Mouse (Mus musculus) CH12.LX (cell line): ENCODE measurements around the gene Rasa4. TPM values are rescaled to one million over a fixed set of nuclear protein-coding genes. Genes with fewer than 3 reads are reported as not detected.
A peak's percentile ranks its signal among the peaks of the same experiment; 100 is the strongest.
"Not testable (repeated sequence)": the region's sequence is repeated elsewhere in the genome, so short reads cannot be mapped to it uniquely, and the experiment has no call there.

Experiments used
- DNase-seq: peaks from one replicate; pipeline ENCODE4 v3.0.0-alpha.2; 2013; ENCODE audit errors: extremely low read depth
- H3K27ac ChIP-seq: 2 replicates; pipeline ENCODE4 v1.5.1; 2012; ENCODE audit warnings: low read depth, mild to moderate bottlenecking, control low read depth, moderate library complexity; ENCODE audit not compliant: insufficient read depth
- H3K27me3 ChIP-seq: replicated peaks from 2 replicates; pipeline ENCODE3; 2012; ENCODE audit warnings: inconsistent platforms
- H3K36me3 ChIP-seq, 2 experiments: replicated peaks in 1 of 2; 2 replicates each; pipeline versions ENCODE3 to v1.6.1; 2012; ENCODE audit warnings: inconsistent platforms in 1 of 2, low read length in 1 of 2, mild to moderate bottlenecking in 1 of 2, mixed read lengths in 1 of 2, moderate library complexity in 1 of 2; ENCODE audit not compliant: control insufficient read depth in 1 of 2, insufficient read depth in 1 of 2
- H3K4me1 ChIP-seq, 2 experiments: 2 replicates each; pipeline ENCODE4 v1.6.1; 2012; ENCODE audit warnings: inconsistent platforms in 1 of 2, moderate library complexity in 1 of 2; ENCODE audit not compliant: insufficient read depth in 2 of 2, control insufficient read depth in 1 of 2
- H3K4me2 ChIP-seq: 2 replicates; pipeline ENCODE4 v1.6.1; 2012; ENCODE audit warnings: low read depth, mild to moderate bottlenecking, control low read depth; ENCODE audit not compliant: poor library complexity, insufficient read depth, severe bottlenecking
- H3K4me3 ChIP-seq, 3 experiments: fragments of 150-350 bp in 1 of 3; sonication (generic) in 1 of 3; replicated peaks in 1 of 3; 2 replicates each; pipeline versions ENCODE3 to v1.5.1; 2011 to 2012; ENCODE audit warnings: low read depth in 2 of 3, low read length in 2 of 3, mild to moderate bottlenecking in 2 of 3, moderate library complexity in 2 of 3, control low read depth in 1 of 3, improper control_type of control experiment in 1 of 3, inconsistent platforms in 1 of 3, mixed read lengths in 1 of 3; ENCODE audit not compliant: poor library complexity in 1 of 3
- H3K79me2 ChIP-seq: replicated peaks from 2 replicates; pipeline ENCODE4 v1.6.1; 2012; ENCODE audit warnings: mild to moderate bottlenecking, moderate library complexity; ENCODE audit not compliant: control insufficient read depth, poor library complexity, insufficient read depth, severe bottlenecking; ENCODE audit errors: extremely low read depth
- H3K9ac ChIP-seq: 2 replicates; pipeline ENCODE4 v1.6.1; 2012; ENCODE audit warnings: low read depth, mild to moderate bottlenecking, control low read depth, moderate library complexity; ENCODE audit not compliant: insufficient read depth
- H3K9me3 ChIP-seq: replicated peaks from 2 replicates; pipeline ENCODE3; 2012; ENCODE audit warnings: low read length, inconsistent platforms, mixed read lengths
- CTCF ChIP-seq, 2 experiments: IDR thresholded peaks in 1 of 2; conservative IDR thresholded peaks in 1 of 2; 2 replicates each; pipeline ENCODE4 v1.5.1; 2011 to 2012; ENCODE audit warnings: low read depth in 2 of 2, low read length in 2 of 2, improper control_type of control experiment in 1 of 2, inconsistent platforms in 1 of 2, mild to moderate bottlenecking in 1 of 2, moderate library complexity in 1 of 2
- ELF1 ChIP-seq: IDR thresholded peaks from 2 replicates; pipeline ENCODE4 v1.6.1; 2014; ENCODE audit warnings: low read depth, mild to moderate bottlenecking, inconsistent platforms, low read length, improper control_type of control experiment
- IRF4 ChIP-seq: IDR thresholded peaks from 2 replicates; pipeline ENCODE4 v1.6.1; 2014; ENCODE audit warnings: low read depth, mild to moderate bottlenecking, inconsistent platforms, low read length, improper control_type of control experiment
- KAT2A ChIP-seq: IDR thresholded peaks from 2 replicates; pipeline ENCODE4 v1.6.1; 2012; ENCODE audit warnings: low read length, improper control_type of control experiment, inconsistent platforms; ENCODE audit not compliant: insufficient replicate concordance
- MAX ChIP-seq: IDR thresholded peaks from 2 replicates; pipeline ENCODE4 v1.6.1; 2011; ENCODE audit warnings: low read length, improper control_type of control experiment
- MXI1 ChIP-seq: IDR thresholded peaks from 2 replicates; pipeline ENCODE4 v1.6.1; 2011; ENCODE audit warnings: mild to moderate bottlenecking, low read depth, low read length, improper control_type of control experiment
- MYC ChIP-seq: IDR thresholded peaks from 2 replicates; pipeline ENCODE4 v1.6.1; 2011; ENCODE audit warnings: low read depth, mild to moderate bottlenecking, improper control_type of control experiment, low read length
- PAX5 ChIP-seq: IDR thresholded peaks from 2 replicates; pipeline ENCODE4 v1.6.1; 2012; ENCODE audit warnings: low read length, inconsistent platforms, mixed read lengths
- POLR2AphosphoS2 ChIP-seq: IDR thresholded peaks from 2 replicates; pipeline ENCODE4 v1.6.1; 2011; ENCODE audit warnings: low read depth, low read length, improper control_type of control experiment
- RAD21 ChIP-seq: IDR thresholded peaks from 2 replicates; pipeline ENCODE4 v1.6.1; 2011; ENCODE audit warnings: low read depth, mild to moderate bottlenecking, low read length, improper control_type of control experiment, moderate library complexity
- RCOR1 ChIP-seq: conservative IDR thresholded peaks from 2 replicates; pipeline ENCODE4 v1.6.1; 2012; ENCODE audit warnings: low read depth, mild to moderate bottlenecking, inconsistent platforms, low read length, improper control_type of control experiment
- SIN3A ChIP-seq: IDR thresholded peaks from 2 replicates; pipeline ENCODE4 v1.6.1; 2012; ENCODE audit warnings: low read length, improper control_type of control experiment, inconsistent platforms
- SMC3 ChIP-seq: IDR thresholded peaks from 2 replicates; pipeline ENCODE4 v1.6.1; 2011; ENCODE audit warnings: low read depth, low read length, improper control_type of control experiment
- TCF12 ChIP-seq: IDR thresholded peaks from 2 replicates; pipeline ENCODE4 v1.6.1; 2014; ENCODE audit warnings: low read depth, mild to moderate bottlenecking, inconsistent platforms, low read length, improper control_type of control experiment
- USF1 ChIP-seq: IDR thresholded peaks from 2 replicates; pipeline ENCODE4 v1.6.1; 2014; ENCODE audit warnings: low read depth, mild to moderate bottlenecking, inconsistent platforms, low read length, improper control_type of control experiment
- USF2 ChIP-seq: conservative IDR thresholded peaks from 2 replicates; pipeline ENCODE4 v1.6.1; 2011; ENCODE audit warnings: low read depth, low read length, improper control_type of control experiment
- ZC3H11A ChIP-seq: IDR thresholded peaks from 2 replicates; pipeline ENCODE4 v1.6.1; 2012; ENCODE audit warnings: low read depth, mild to moderate bottlenecking, inconsistent platforms, low read length, improper control_type of control experiment
- ZMIZ1 ChIP-seq: IDR thresholded peaks from 2 replicates; pipeline ENCODE4 v1.6.1; 2012; ENCODE audit warnings: low read depth, mild to moderate bottlenecking, inconsistent platforms, low read length, improper control_type of control experiment
- ZNF384 ChIP-seq: IDR thresholded peaks from 2 replicates; pipeline ENCODE4 v1.6.1; 2012; ENCODE audit warnings: low read depth, low read length, improper control_type of control experiment, inconsistent platforms
- dilution Hi-C: fragments of 300-500 bp; cut with MboI; formaldehyde crosslinking; loops from 2 replicates; pipeline ENCODE4 v1.14.3; 2020; ENCODE audit warnings: low sequenced_read_pairs; ENCODE audit not compliant: extremely low pct_unique_long_range_greater_than_20kb, extremely low pct_ligation_motif_present
- in situ Hi-C: fragments of 300-500 bp; cut with MboI; formaldehyde crosslinking; loops from 3 replicates; pipeline ENCODE4 v1.14.3; 2019; ENCODE audit warnings: low sequenced_read_pairs, low pct_ligation_motif_present, low pct_unique_long_range_greater_than_20kb, mixed read lengths
- polyA plus RNA-seq: library from polyadenylated mRNA; unstranded; fragments of >175 nt; gene quantifications from 2 replicates; pipeline ENCODE4 v1.2.1, GENCODE M21; 2012; ENCODE audit warnings: low read depth; ENCODE audit not compliant: insufficient read length
- total RNA-seq, 2 experiments: library from RNA; depleted of rRNA; stranded (reverse); fragments of 300-350 nt in 1 of 2; fragments of >200 nt in 1 of 2; gene quantifications; 2 replicates each; pipeline ENCODE4 v1.2.3; 2012 to 2014

Gene Rasa4
- total and polyA plus RNA-seq, 3 experiments, result 0.07 to 1.3 (median 0.16) TPM

- no peak for TF ChIP-seq MYC
- TF ChIP-seq POLR2AphosphoS2, result no peak
- no peak for TF ChIP-seq USF2
- no peak for TF ChIP-seq ZNF384
- TF ChIP-seq ZMIZ1, result no peak
- peak in 1 of 2 experiments; percentile 77; a peak in 2 of 4 replicates for TF ChIP-seq CTCF (conservative IDR thresholded peaks at IDR 0.05 in 1 of 2, IDR thresholded peaks at IDR 0.05 in 1 of 2; ENCODE audit: low read depth in 2 of 2, low read length in 2 of 2)
- no peak for TF ChIP-seq KAT2A
- TF ChIP-seq SIN3A, result no peak
- no peak for TF ChIP-seq TCF12
- TF ChIP-seq ZC3H11A, result no peak
- TF ChIP-seq RCOR1, result no peak
Observed at GRCm38 (mm10) chr5:136045408-136045807, 38.3 kb upstream of the Rasa4 start (continued).

- peak; percentile 81 for DNase-seq
- Histone ChIP-seq H3K27me3 (peaks cover 17% of the 10 kb centered on the region), H3K9ac (no peak overlapping the region), H3K4me1 (peaks cover 8 to 9% of the 10 kb centered on the region in 2 experiments), H3K9me3 (peaks cover 4% of the 10 kb centered on the region), H3K36me3 (no peaks in the 10 kb centered on the region), H3K4me2 (0 out of 2 replicates have a peak overlapping the region, but pooled peaks have one; percentile 16), H3K27ac (no peak overlapping the region), H3K4me3 (no peak overlapping the region), H3K79me2 (no peaks in the 10 kb centered on the region)
- in situ Hi-C loops, result loop anchor here (10.0 kb wide), 1 partner anchor 151 kb away; no protein-coding TSS in a partner anchor
- dilution Hi-C loops, result no loop called here
- TF ChIP-seq ELF1 (no peak), RAD21 (peak; percentile 67), IRF4 (no peak), MAX (no peak), SMC3 (peak; percentile 87), MXI1 (0 out of 2 replicates have a peak, but pooled peaks have one; percentile 32), KAT2A (no peak), TCF12 (no peak), PAX5 (no peak), CTCF (conservative IDR thresholded peaks at IDR 0.05 in 1 of 2, IDR thresholded peaks at IDR 0.05 in 1 of 2; ENCODE audit: low read depth in 2 of 2, low read length in 2 of 2) (peak; percentile 48 to 92; a peak in 2 of 4 replicates), USF1 (no peak)
Observed at GRCm38 (mm10) chr5:136045987-136046386, 37.7 kb upstream of the Rasa4 start.

GRCm38 (mm10) chr5:136048541-136048940, 35.2 kb upstream of the Rasa4 start:
- DNase-seq, H3K4me3 ChIP-seq, H3K4me2 ChIP-seq, dilution Hi-C loops, H3K79me2 ChIP-seq, H3K9me3 ChIP-seq, H3K9ac ChIP-seq, H3K27ac ChIP-seq, H3K4me1 ChIP-seq, H3K36me3 ChIP-seq: not testable (repeated sequence)
- H3K27me3 ChIP-seq, result peaks cover 27% of the 10 kb centered on the region
- in situ Hi-C loops, result loop anchor here (10.0 kb wide), 1 partner anchor 154 kb away; no protein-coding TSS in a partner anchor
